Mouse (Mus musculus) thymus, postnatal 36 days (tissue): Measurements from ENCODE around the gene Gm21921.
"Not testable (repeated sequence)": the region's sequence is repeated elsewhere in the genome, so short reads cannot be mapped to it uniquely, and the experiment has no call there.

Source experiments
- DNase-seq, 2 experiments: peaks; one replicate each; pipeline ENCODE4 v3.0.0; 2022; ENCODE audit warnings: mixed read lengths in 2 of 2

The Gm21921 gene

GRCm38 (mm10) chrY:24796143-24796542 lies at the start of gene Gm21921:
Gm21921 (minus strand) TSS chrY:24796243.
- DNase-seq, result not testable (repeated sequence)
